Mouse (Mus musculus): ENCODE data around the gene 1700092M07Rik. TPM values are rescaled to one million over a fixed set of nuclear protein-coding genes. Genes with fewer than 3 reads are reported as not detected.

The 1700092M07Rik gene
- 2.1 and 2.3 TPM in 2 replicates for polyA plus RNA-seq (2016; fragmentation: Nextera tagmentation; extraction: Ambion mirVana)

- Histone ChIP-seq H3K4me3 (peak within 1 kb of the TSS; percentile 82), H3K4me2 (peak within 1 kb of the TSS; percentile 93), H3K4me1 (peaks cover 41% of the 10 kb centered on the region), H3K9ac (peak within 1 kb of the TSS; percentile 87), H3K27me3 (replicated peaks) (no peaks in the 10 kb centered on the region), H3K36me3 (peaks cover 71% of the 10 kb centered on the region), H3K27ac (peak within 1 kb of the TSS; percentile 86), H3K9me3 (replicated peaks) (no peaks in the 10 kb centered on the region)
- no peak for ATAC-seq
- WGBS (ENCODE audit: insufficient replicate concordance) = 67% methylated on average over 14 of the region's 14 CpGs
Observed at GRCm38 (mm10) chr19:8740603-8741002, at the start of gene 1700092M07Rik. Gene 1700092M07Rik (plus strand): TSS chr19:8740718.

- H3K9me3 ChIP-seq (replicated peaks) = no peaks in the 10 kb centered on the region
- peaks cover 17% of the 10 kb centered on the region for H3K4me1 ChIP-seq
- no peak overlapping the region for H3K27ac ChIP-seq
- H3K4me2 ChIP-seq = no peak overlapping the region
- H3K4me3 ChIP-seq = no peak overlapping the region
- 60% methylated on average over 9 of the region's 9 CpGs for WGBS (ENCODE audit: insufficient replicate concordance)
- H3K27me3 ChIP-seq (replicated peaks) = 0 out of 2 replicates have a peak, but pooled peaks cover 14% of the 10 kb centered on the region
- no peak overlapping the region for H3K9ac ChIP-seq
- H3K36me3 ChIP-seq = no peaks in the 10 kb centered on the region
- ATAC-seq = no peak
Observed at GRCm38 (mm10) chr19:8691871-8692539, 48.5 kb upstream of the 1700092M07Rik start.

GRCm38 (mm10) chr19:8692740-8693139, 47.8 kb upstream of the 1700092M07Rik start:
- no peaks in the 10 kb centered on the region for H3K36me3 ChIP-seq
- H3K27me3 ChIP-seq (replicated peaks) = 0 out of 2 replicates have a peak, but pooled peaks cover 14% of the 10 kb centered on the region
- peaks cover 17% of the 10 kb centered on the region for H3K4me1 ChIP-seq
- no peak overlapping the region for H3K27ac ChIP-seq
- no peak overlapping the region for H3K9ac ChIP-seq
- no peak overlapping the region for H3K4me3 ChIP-seq
- no peaks in the 10 kb centered on the region for H3K9me3 ChIP-seq (replicated peaks)
- H3K4me2 ChIP-seq = no peak overlapping the region
- WGBS (ENCODE audit: insufficient replicate concordance) = 68% methylated on average over 5 of the region's 5 CpGs
- no peak for ATAC-seq

- H3K36me3 ChIP-seq = no peaks in the 10 kb centered on the region
- H3K4me2 ChIP-seq = peak overlapping the region; percentile 49
- no peak overlapping the region for H3K27ac ChIP-seq
- ATAC-seq = peak; percentile 91
- peaks cover 17% of the 10 kb centered on the region for H3K4me1 ChIP-seq
- 0 out of 2 replicates have a peak, but pooled peaks cover 14% of the 10 kb centered on the region for H3K27me3 ChIP-seq (replicated peaks)
- H3K9me3 ChIP-seq (replicated peaks) = no peaks in the 10 kb centered on the region
- H3K9ac ChIP-seq = peak overlapping the region; percentile 37; the same call in 1 of the 2 replicates
- H3K4me3 ChIP-seq = no peak overlapping the region
- WGBS (ENCODE audit: insufficient replicate concordance) = 27% methylated on average over 6 of the region's 6 CpGs
Observed at GRCm38 (mm10) chr19:8695330-8695729, 45.2 kb upstream of the 1700092M07Rik start.

GRCm38 (mm10) chr19:8699652-8700051, 40.9 kb upstream of the 1700092M07Rik start:
- Histone ChIP-seq H3K36me3 (no peaks in the 10 kb centered on the region), H3K9me3 (replicated peaks) (no peaks in the 10 kb centered on the region), H3K27me3 (replicated peaks) (no peaks in the 10 kb centered on the region), H3K9ac (no peak overlapping the region), H3K4me1 (peaks cover 15% of the 10 kb centered on the region), H3K27ac (no peak overlapping the region), H3K4me3 (no peak overlapping the region), H3K4me2 (no peak overlapping the region)
- ATAC-seq = no peak
- WGBS (ENCODE audit: insufficient replicate concordance) = 70% methylated on average over 9 of the region's 9 CpGs

- Histone ChIP-seq H3K9ac (no peak overlapping the region), H3K27me3 (replicated peaks) (no peaks in the 10 kb centered on the region), H3K36me3 (peaks cover 15% of the 10 kb centered on the region), H3K4me2 (no peak overlapping the region), H3K27ac (no peak overlapping the region), H3K9me3 (replicated peaks) (no peaks in the 10 kb centered on the region), H3K4me3 (no peak overlapping the region), H3K4me1 (peaks cover 11% of the 10 kb centered on the region)
- no peak for ATAC-seq
- WGBS (ENCODE audit: insufficient replicate concordance) = 26% methylated on average over 3 of the region's 3 CpGs
Observed at GRCm38 (mm10) chr19:8702458-8702857, 38.1 kb upstream of the 1700092M07Rik start.

GRCm38 (mm10) chr19:8703571-8703970, 36.9 kb upstream of the 1700092M07Rik start:
- 63% methylated on average over 4 of the region's 4 CpGs for WGBS (ENCODE audit: insufficient replicate concordance)
- peaks cover 26% of the 10 kb centered on the region for H3K36me3 ChIP-seq
- ATAC-seq = no peak

GRCm38 (mm10) chr19:8705026-8705708, 35.4 kb upstream of the 1700092M07Rik start:
- Histone ChIP-seq H3K9ac (no peak overlapping the region), H3K4me3 (no peak overlapping the region), H3K27me3 (replicated peaks) (no peaks in the 10 kb centered on the region), H3K4me2 (no peak overlapping the region), H3K36me3 (peaks cover 42% of the 10 kb centered on the region), H3K9me3 (replicated peaks) (no peaks in the 10 kb centered on the region), H3K27ac (peak overlapping the region; percentile 66), H3K4me1 (peaks cover 38% of the 10 kb centered on the region)
- 80% methylated on average over 6 of the region's 6 CpGs for WGBS (ENCODE audit: insufficient replicate concordance)
- ATAC-seq = no peak

More at GRCm38 (mm10) chr19:8703571-8703970, 36.9 kb upstream of the 1700092M07Rik start:
- Histone ChIP-seq H3K4me2 (no peak overlapping the region), H3K9me3 (replicated peaks) (no peaks in the 10 kb centered on the region), H3K4me1 (peaks cover 22% of the 10 kb centered on the region), H3K27me3 (replicated peaks) (no peaks in the 10 kb centered on the region), H3K9ac (no peak overlapping the region), H3K4me3 (no peak overlapping the region), H3K27ac (no peak overlapping the region)

GRCm38 (mm10) chr19:8706132-8706667, 34.3 kb upstream of the 1700092M07Rik start:
- Histone ChIP-seq H3K4me2 (no peak overlapping the region), H3K9me3 (replicated peaks) (no peaks in the 10 kb centered on the region), H3K4me3 (no peak overlapping the region), H3K27me3 (replicated peaks) (no peaks in the 10 kb centered on the region), H3K27ac (peak overlapping the region; percentile 66), H3K9ac (no peak overlapping the region), H3K4me1 (peaks cover 48% of the 10 kb centered on the region), H3K36me3 (peaks cover 52% of the 10 kb centered on the region)
- WGBS (ENCODE audit: insufficient replicate concordance) = 72% methylated on average over 7 of the region's 7 CpGs
- no peak for ATAC-seq

GRCm38 (mm10) chr19:8706930-8707329, 33.6 kb upstream of the 1700092M07Rik start:
- no peaks in the 10 kb centered on the region for H3K27me3 ChIP-seq (replicated peaks)
- H3K36me3 ChIP-seq = peaks cover 60% of the 10 kb centered on the region
- H3K9me3 ChIP-seq (replicated peaks) = no peaks in the 10 kb centered on the region
- peaks cover 56% of the 10 kb centered on the region for H3K4me1 ChIP-seq
- H3K4me3 ChIP-seq = no peak overlapping the region
- peak overlapping the region; percentile 81; the same call in 1 of the 2 replicates for H3K4me2 ChIP-seq
- no peak overlapping the region; the same call in 1 of the 2 replicates for H3K9ac ChIP-seq
- WGBS (ENCODE audit: insufficient replicate concordance) = 80% methylated on average over 7 of the region's 7 CpGs
- H3K27ac ChIP-seq = peak overlapping the region; percentile 66
- peak; percentile 72 for ATAC-seq

- Histone ChIP-seq H3K4me1 (peaks cover 58% of the 10 kb centered on the region), H3K4me3 (no peak overlapping the region), H3K9me3 (replicated peaks) (no peaks in the 10 kb centered on the region), H3K9ac (no peak overlapping the region), H3K27ac (peak overlapping the region; percentile 59; the same call in 1 of the 2 replicates), H3K4me2 (peak overlapping the region; percentile 81), H3K36me3 (peaks cover 67% of the 10 kb centered on the region), H3K27me3 (replicated peaks) (no peaks in the 10 kb centered on the region)
- no peak for ATAC-seq
- 87% methylated on average over 8 of the region's 8 CpGs for WGBS (ENCODE audit: insufficient replicate concordance)
Observed at GRCm38 (mm10) chr19:8708954-8709353, 31.6 kb upstream of the 1700092M07Rik start.

- ATAC-seq = no peak
- no peaks in the 10 kb centered on the region for H3K27me3 ChIP-seq (replicated peaks)
- H3K9ac ChIP-seq = peak overlapping the region; percentile 94; the same call in 1 of the 2 replicates
- no peak overlapping the region for H3K27ac ChIP-seq
- peak overlapping the region; percentile 73 for H3K4me3 ChIP-seq
- H3K4me2 ChIP-seq = peak overlapping the region; percentile 81
- peaks cover 69% of the 10 kb centered on the region for H3K4me1 ChIP-seq
- no peaks in the 10 kb centered on the region for H3K9me3 ChIP-seq (replicated peaks)
- WGBS (ENCODE audit: insufficient replicate concordance) = 97% methylated on average over 2 of the region's 2 CpGs
- peaks cover 67% of the 10 kb centered on the region for H3K36me3 ChIP-seq
Observed at GRCm38 (mm10) chr19:8710057-8710456, 30.5 kb upstream of the 1700092M07Rik start.

All from liver, embryonic 12.5 days (tissue).